Mouse (Mus musculus): Measurements from ENCODE around the gene Efhb. TPM values are rescaled to one million over a fixed set of nuclear protein-coding genes. Genes with fewer than 3 reads are reported as not detected.

The Efhb gene
- total RNA-seq, 2 experiments from 2014 or later: 0.19 to 0.40 TPM

DNA sequence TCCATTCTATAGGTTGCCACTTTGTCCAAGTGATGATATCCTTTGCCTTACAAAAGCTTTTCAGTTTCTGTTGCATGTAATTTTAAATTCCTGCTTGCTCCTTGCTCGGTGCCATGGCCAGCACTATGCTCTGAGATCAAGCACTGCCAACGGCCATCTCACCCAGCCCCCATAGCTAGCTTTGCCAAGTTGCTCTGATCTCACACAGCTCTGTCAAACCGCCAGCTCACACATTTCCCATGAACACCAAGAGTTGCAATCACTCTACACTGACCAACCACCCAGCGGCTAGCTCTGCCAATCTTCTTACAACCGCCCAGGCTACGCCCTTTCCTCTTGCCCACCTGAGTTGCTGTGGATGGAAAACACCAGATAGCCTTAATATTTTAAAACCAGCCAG lies 99.0 kb downstream of the Efhb start:
- no peak for DNase-seq (ENCODE audit: low spot score in 2 of 2)

Other genes starting within 250 kb of the Efhb start
- 100 to 1,000 TPM in 1 of 2 experiments, 10 to 100 TPM in 1; 78.9 to 109 TPM for gene Rab5a, start 15.9 kb upstream of the Efhb start, total RNA-seq (2021)
- gene Pp2d1, start 76.1 kb upstream of the Efhb start, total RNA-seq (2021): not detected
- gene Kat2b, start 103.5 kb upstream of the Efhb start, total RNA-seq (2021): 10 to 100 TPM; 50.8 to 85.6 TPM
- under 1 TPM; 0.33 to 0.51 TPM for gene Sgo1, start 226.0 kb upstream of the Efhb start, total RNA-seq (2021)